Mouse (Mus musculus) neutrophil, adult 83 days (primary cell): ENCODE results near the gene Tsga10. TPM values are rescaled to one million over a fixed set of nuclear protein-coding genes. Genes with fewer than 3 reads are reported as not detected.

Source experiments
- total RNA-seq, 2 experiments: library from RNA; stranded (reverse); gene quantifications; one replicate each; pipeline ENCODE4 v1.2.4; 2023

Tsga10 gene
- total RNA-seq, result 1 to 10 TPM; 6.6 to 6.7 TPM

DNA sequence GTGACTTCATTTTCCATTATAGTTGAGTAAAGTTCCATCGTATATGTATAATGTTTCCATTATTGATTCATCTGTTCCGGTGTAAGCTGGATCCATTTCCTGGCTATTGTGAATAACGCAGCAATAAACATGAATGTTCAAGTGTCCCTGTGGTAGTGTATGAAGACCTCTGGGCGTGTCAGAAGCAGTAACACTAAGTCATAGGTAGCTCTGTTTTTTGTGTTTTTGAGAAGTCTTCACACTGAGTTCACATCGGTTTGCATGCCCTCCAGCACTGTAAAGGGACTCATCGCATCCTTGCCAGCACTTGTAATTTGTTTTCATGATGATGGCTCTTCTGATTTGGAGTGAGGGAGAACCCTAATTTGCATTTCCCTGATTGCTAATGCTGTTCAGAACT, at the start of gene Tsga10:
Gene Tsga10 (minus strand): TSS at position 144 of the 400 bp plus-strand sequence.

DNA sequence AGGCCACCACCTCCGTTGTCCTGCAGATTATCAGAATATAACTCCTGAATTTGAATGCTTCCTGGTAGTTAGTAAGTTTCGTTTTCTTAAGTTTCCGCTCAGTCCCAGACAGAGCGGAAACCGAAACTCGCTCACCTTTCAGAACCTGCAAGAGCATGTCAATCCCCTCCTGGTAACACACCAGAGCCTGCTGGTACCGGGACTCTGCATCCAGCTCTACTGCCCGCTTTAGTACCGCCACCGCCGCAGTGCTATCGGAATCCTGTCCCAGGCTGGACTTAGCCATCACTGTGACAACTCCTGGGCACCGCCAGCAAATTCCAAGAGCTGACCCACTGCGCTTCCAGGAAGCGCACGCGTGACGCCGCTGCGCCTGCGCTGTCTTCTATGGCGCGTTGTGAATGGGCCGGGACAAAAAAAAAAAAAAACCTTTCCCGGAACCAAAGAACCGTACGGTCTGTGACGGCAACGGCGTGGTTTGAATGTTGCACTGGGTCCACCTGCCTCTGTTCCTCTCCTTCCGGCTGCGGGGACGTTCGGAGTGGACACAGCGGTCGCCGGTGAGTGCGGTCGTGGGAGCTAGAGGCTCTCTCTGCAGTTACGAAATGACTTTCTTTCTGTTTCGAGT, 23.9 kb upstream of the Tsga10 start, which contains the start of the genes Mitd1 and Mrpl30:
Gene Mitd1 (minus strand): TSS at position 387 of the 628 bp plus-strand sequence.
Gene Mrpl30 (plus strand): TSS at position 453 of the 628 bp plus-strand sequence.

DNA sequence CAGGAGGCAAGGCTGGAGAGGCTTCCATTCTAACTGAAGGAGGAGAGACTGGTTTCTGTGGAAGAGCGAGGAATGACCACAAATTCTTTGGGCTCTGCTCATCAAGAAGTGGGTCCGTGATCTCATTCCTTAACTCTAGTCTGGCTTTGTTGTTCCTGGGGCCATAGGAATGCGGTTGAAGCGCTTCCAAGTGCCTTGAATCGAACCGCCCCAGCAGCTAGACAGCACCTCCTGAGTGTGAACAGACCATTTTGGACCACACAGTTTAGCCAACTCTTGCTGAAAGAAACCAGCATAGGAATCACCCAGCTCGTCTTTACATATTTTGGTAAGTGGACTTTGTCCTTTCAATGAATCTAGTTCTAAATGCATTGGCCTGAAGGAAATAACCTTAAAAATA, 5.5 kb upstream of the Tsga10 start, which contains the start of gene Lipt1:
Gene Lipt1 (plus strand): TSS at position 35 of the 400 bp plus-strand sequence.

DNA sequence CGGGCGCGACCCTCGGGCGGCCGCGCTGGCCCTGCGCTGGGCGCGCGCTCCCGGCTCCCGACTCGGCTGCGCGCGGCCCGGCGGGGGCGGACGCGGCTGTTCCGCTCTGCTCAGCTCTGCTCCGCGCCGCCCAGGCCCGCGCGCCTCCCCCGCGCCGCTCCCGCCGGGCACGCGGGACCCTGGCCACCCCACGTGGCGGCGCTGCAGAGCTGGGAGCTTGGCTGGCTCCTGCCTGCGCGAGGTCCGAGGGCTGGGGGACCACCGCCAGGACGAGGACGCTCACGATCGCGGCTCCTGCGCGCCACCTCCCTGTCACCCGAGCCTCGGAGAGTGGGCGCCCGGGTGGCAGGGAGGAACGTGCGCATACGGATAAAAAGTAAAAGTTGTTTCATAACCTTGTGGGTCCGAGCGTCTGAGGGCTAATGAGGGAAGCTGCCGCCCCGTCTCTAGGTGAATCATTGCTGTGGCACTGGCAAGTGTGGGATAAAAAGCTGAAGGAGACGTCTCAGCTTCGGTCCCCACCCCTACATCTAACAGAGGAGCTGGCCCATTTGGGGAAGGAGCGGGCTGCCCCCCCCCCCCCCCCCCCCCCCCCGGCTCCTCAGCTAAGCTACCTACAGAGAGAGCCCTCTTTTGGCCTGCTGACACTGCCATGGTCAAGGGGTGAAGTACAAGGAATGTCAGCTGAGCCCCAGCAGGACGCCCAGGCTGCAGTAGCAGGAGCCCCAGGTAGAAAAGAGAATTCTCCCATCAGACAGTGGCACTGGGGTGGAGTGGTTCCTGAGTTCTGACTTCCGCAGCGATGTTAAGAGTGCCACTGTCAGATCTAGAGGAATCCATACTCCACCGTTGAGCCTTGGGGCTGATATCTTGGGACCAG, 146.2 kb downstream of the Tsga10 start, which contains the start of gene 2010300C02Rik:
Gene 2010300C02Rik (minus strand): TSS at position 325 of the 880 bp plus-strand sequence.

Other genes with a start within 250 kb of the Tsga10 start
- under 1 TPM in 1 of 2 experiments, not detected in 1; 0.13 TPM for gene 2010300C02Rik, start 146.3 kb downstream of the Tsga10 start, total RNA-seq
- gene Lipt1, start 5.3 kb upstream of the Tsga10 start, total RNA-seq, result under 1 TPM in 1 of 2 experiments, not detected in 1; 0.61 TPM
- 10 to 100 TPM in 1 of 2 experiments, 1 to 10 TPM in 1; 9.2 to 12.7 TPM for gene Mitd1, start 24.0 kb upstream of the Tsga10 start, total RNA-seq
- gene Mrpl30, start 24.0 kb upstream of the Tsga10 start, total RNA-seq, result 10 to 100 TPM; 72.6 to 78.0 TPM
- gene Lyg2, start 50.1 kb upstream of the Tsga10 start, total RNA-seq, result not detected
- not detected for gene Lyg1, start 91.3 kb upstream of the Tsga10 start, total RNA-seq
- 10 to 100 TPM; 42.7 to 42.9 TPM for gene Txndc9, start 131.5 kb upstream of the Tsga10 start, total RNA-seq
- gene Eif5b, start 131.6 kb upstream of the Tsga10 start, total RNA-seq, result 10 to 100 TPM; 17.9 to 20.1 TPM